Mouse (Mus musculus): ENCODE data around the gene Gpr108. TPM values are rescaled to one million over a fixed set of nuclear protein-coding genes. Genes with fewer than 3 reads are reported as not detected.

Gene Gpr108
- polyA plus RNA-seq (2011; ENCODE audit: insufficient read depth, insufficient read length, low read depth, missing spikeins), result 13.1 and 14.2 TPM in 2 replicates

DNA sequence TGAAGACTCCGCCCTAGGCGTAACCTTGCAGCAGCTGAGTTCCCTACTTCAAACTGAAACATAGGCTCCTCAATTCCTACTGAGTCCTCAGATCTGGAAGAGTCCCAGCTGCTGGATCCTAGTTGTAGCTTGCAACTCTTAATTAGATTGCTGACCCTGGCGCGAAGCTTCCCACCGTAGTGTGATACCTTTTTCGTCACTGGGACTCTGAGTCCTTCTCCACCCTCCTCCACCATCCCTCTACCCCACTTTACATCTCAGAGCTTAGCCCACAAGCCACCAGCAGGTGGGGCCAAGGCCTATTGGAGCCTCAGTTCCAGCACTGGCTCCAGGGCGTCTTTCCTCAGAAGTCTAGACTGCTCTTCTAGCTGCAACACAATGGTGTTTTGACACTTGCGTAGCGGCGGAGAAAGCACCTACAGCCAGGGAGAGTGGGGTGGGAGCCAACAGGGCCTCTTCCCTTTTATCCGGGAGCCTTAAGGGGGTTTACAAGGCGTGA is at the start of gene Gpr108:
Gene Gpr108 (minus strand): TSS at position 246 of the 499 bp plus-strand sequence.
- H3K27me3 ChIP-seq (ENCODE audit: control insufficient read depth, insufficient read depth, low read length, poor library complexity, severe bottlenecking), result no peaks in the 10 kb centered on the region
- TF ChIP-seq CTCF (IDR thresholded peaks at IDR 0.05; ENCODE audit: low read depth, low read length) (peak; percentile 86), EP300 (IDR thresholded peaks at IDR 0.05; ENCODE audit: insufficient read depth, low read depth, low read length) (no peak)
- H3K27ac ChIP-seq (ENCODE audit: insufficient read depth, low read length), result no peak within 1 kb of the TSS
- peaks cover 3% of the 10 kb centered on the region; the same call in 1 of the 2 replicates for H3K36me3 ChIP-seq (ENCODE audit: control insufficient read depth, insufficient read depth, low read length, poor library complexity, severe bottlenecking)
- no peaks in the 10 kb centered on the region for H3K4me1 ChIP-seq (ENCODE audit: control insufficient read depth, insufficient read depth, low read length)
- no peaks in the 10 kb centered on the region for H3K9me3 ChIP-seq (replicated peaks; ENCODE audit: control insufficient read depth, insufficient read depth, low read length, poor library complexity, severe bottlenecking)
- peak within 1 kb of the TSS; percentile 81 for H3K9ac ChIP-seq (ENCODE audit: low read depth, poor library complexity, severe bottlenecking)
- peak within 1 kb of the TSS; percentile 89 for H3K4me3 ChIP-seq (ENCODE audit: low read depth, low read length)

DNA sequence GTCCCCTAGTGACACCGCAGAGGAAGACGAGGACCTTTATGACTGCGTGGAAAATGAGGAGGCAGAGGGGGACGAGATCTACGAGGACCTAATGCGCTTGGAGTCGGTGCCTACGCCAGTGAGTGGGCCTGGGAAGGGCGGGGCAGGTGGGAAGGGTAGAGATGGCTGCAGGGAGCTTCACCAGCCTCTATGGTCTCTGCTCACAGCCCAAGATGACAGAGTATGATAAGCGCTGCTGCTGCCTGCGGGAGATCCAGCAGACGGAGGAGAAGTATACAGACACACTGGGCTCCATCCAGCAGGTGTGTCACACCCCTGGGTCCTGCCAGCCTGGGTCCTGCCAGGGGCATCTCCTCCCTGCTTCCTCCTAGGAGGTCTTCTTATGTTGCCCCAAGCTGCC is 48.8 kb upstream of the Gpr108 start:
- no peaks in the 10 kb centered on the region for H3K9me3 ChIP-seq (replicated peaks; ENCODE audit: control insufficient read depth, insufficient read depth, low read length, poor library complexity, severe bottlenecking)
- H3K4me3 ChIP-seq (ENCODE audit: low read depth, low read length), result no peak overlapping the region
- H3K27me3 ChIP-seq (ENCODE audit: control insufficient read depth, insufficient read depth, low read length, poor library complexity, severe bottlenecking), result no peaks in the 10 kb centered on the region
- H3K9ac ChIP-seq (ENCODE audit: low read depth, poor library complexity, severe bottlenecking), result no peak overlapping the region
- H3K4me1 ChIP-seq (ENCODE audit: control insufficient read depth, insufficient read depth, low read length), result no peaks in the 10 kb centered on the region
- H3K36me3 ChIP-seq (ENCODE audit: control insufficient read depth, insufficient read depth, low read length, poor library complexity, severe bottlenecking), result no peaks in the 10 kb centered on the region
- TF ChIP-seq CTCF (IDR thresholded peaks at IDR 0.05; ENCODE audit: low read depth, low read length) (no peak), POLR2A (IDR thresholded peaks at IDR 0.05; ENCODE audit: insufficient read depth, low read length) (no peak), EP300 (IDR thresholded peaks at IDR 0.05; ENCODE audit: insufficient read depth, low read depth, low read length) (no peak)
- no peak overlapping the region for H3K27ac ChIP-seq (ENCODE audit: insufficient read depth, low read length)

DNA sequence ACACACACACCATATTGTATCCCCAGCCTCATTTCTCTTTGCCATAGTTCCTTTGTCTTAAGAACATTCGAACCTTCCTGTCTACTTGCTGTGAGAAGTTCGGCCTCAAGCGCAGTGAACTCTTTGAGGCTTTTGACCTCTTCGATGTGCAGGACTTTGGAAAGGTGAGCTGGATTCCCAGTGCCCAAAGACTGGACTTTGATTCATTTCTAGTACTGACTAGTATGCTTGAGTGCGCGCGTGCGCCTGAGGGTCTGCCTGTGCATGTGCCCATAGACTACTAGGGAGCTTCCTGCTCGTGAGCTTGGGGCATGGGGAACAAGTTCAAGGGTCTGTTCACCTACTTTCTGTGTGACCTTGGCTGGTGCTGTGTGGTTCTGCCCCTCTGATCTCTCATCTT is 47.7 kb upstream of the Gpr108 start:
- no peaks in the 10 kb centered on the region for H3K27me3 ChIP-seq (ENCODE audit: control insufficient read depth, insufficient read depth, low read length, poor library complexity, severe bottlenecking)
- no peaks in the 10 kb centered on the region for H3K4me1 ChIP-seq (ENCODE audit: control insufficient read depth, insufficient read depth, low read length)
- no peak overlapping the region for H3K9ac ChIP-seq (ENCODE audit: low read depth, poor library complexity, severe bottlenecking)
- H3K36me3 ChIP-seq (ENCODE audit: control insufficient read depth, insufficient read depth, low read length, poor library complexity, severe bottlenecking), result no peaks in the 10 kb centered on the region
- no peak overlapping the region for H3K27ac ChIP-seq (ENCODE audit: insufficient read depth, low read length)
- H3K9me3 ChIP-seq (replicated peaks; ENCODE audit: control insufficient read depth, insufficient read depth, low read length, poor library complexity, severe bottlenecking), result no peaks in the 10 kb centered on the region
- TF ChIP-seq CTCF (IDR thresholded peaks at IDR 0.05; ENCODE audit: low read depth, low read length) (no peak), EP300 (IDR thresholded peaks at IDR 0.05; ENCODE audit: insufficient read depth, low read depth, low read length) (no peak), POLR2A (IDR thresholded peaks at IDR 0.05; ENCODE audit: insufficient read depth, low read length) (no peak)
- H3K4me3 ChIP-seq (ENCODE audit: low read depth, low read length), result no peak overlapping the region

DNA sequence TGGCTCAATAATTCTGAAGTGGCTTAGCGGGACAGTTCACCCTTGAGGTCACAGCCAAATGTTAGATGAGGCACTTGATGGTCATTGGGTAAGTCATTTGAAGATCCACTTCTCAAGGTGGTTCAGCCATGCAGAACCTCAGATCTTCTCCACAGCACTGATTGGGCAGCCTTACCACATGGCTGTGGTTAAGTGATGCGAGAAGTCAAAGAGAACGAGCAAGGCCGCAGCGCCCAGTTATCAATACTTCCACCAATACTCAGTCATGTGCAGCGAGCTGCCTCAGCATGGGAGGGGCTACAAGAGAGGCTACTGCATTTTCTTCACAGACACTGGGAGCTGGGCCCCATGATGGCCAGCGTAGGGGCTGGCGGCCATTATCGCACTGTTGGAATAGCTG is 44.7 kb upstream of the Gpr108 start:
- Histone ChIP-seq H3K4me1 (ENCODE audit: control insufficient read depth, insufficient read depth, low read length) (no peaks in the 10 kb centered on the region), H3K36me3 (ENCODE audit: control insufficient read depth, insufficient read depth, low read length, poor library complexity, severe bottlenecking) (no peaks in the 10 kb centered on the region), H3K9me3 (replicated peaks; ENCODE audit: control insufficient read depth, insufficient read depth, low read length, poor library complexity, severe bottlenecking) (no peaks in the 10 kb centered on the region), H3K4me3 (ENCODE audit: low read depth, low read length) (no peak overlapping the region), H3K27ac (ENCODE audit: insufficient read depth, low read length) (no peak overlapping the region), H3K27me3 (ENCODE audit: control insufficient read depth, insufficient read depth, low read length, poor library complexity, severe bottlenecking) (no peaks in the 10 kb centered on the region), H3K9ac (ENCODE audit: low read depth, poor library complexity, severe bottlenecking) (no peak overlapping the region)
- TF ChIP-seq CTCF (IDR thresholded peaks at IDR 0.05; ENCODE audit: low read depth, low read length), result no peak
- no peak for TF ChIP-seq POLR2A (IDR thresholded peaks at IDR 0.05; ENCODE audit: insufficient read depth, low read length)
- TF ChIP-seq EP300 (IDR thresholded peaks at IDR 0.05; ENCODE audit: insufficient read depth, low read depth, low read length), result no peak

DNA sequence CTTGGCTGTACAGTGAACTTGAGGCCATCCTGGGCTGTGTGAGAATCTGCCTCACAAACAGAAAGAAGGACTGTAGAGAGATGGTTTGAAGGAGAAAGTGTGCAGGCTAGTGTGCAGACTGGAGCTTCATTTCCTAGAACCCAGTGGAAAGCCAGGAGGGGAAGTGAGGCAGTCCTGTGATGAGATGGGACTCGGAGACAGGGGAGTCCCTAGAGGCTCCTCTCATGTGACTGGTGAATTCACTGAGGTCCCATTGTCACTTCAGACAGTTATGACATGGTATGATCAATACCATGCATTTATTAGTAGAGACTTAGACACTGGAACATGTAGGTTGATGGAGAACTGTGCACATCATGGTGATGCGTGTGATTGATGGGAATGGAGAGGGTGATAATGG is 44.1 kb upstream of the Gpr108 start:
- H3K27ac ChIP-seq (ENCODE audit: insufficient read depth, low read length), result no peak overlapping the region
- no peak overlapping the region for H3K4me3 ChIP-seq (ENCODE audit: low read depth, low read length)
- TF ChIP-seq POLR2A (IDR thresholded peaks at IDR 0.05; ENCODE audit: insufficient read depth, low read length) (no peak), EP300 (IDR thresholded peaks at IDR 0.05; ENCODE audit: insufficient read depth, low read depth, low read length) (no peak), CTCF (IDR thresholded peaks at IDR 0.05; ENCODE audit: low read depth, low read length) (no peak)
- no peaks in the 10 kb centered on the region for H3K9me3 ChIP-seq (replicated peaks; ENCODE audit: control insufficient read depth, insufficient read depth, low read length, poor library complexity, severe bottlenecking)
- no peaks in the 10 kb centered on the region for H3K36me3 ChIP-seq (ENCODE audit: control insufficient read depth, insufficient read depth, low read length, poor library complexity, severe bottlenecking)
- no peaks in the 10 kb centered on the region for H3K4me1 ChIP-seq (ENCODE audit: control insufficient read depth, insufficient read depth, low read length)
- H3K27me3 ChIP-seq (ENCODE audit: control insufficient read depth, insufficient read depth, low read length, poor library complexity, severe bottlenecking), result no peaks in the 10 kb centered on the region
- no peak overlapping the region for H3K9ac ChIP-seq (ENCODE audit: low read depth, poor library complexity, severe bottlenecking)

DNA sequence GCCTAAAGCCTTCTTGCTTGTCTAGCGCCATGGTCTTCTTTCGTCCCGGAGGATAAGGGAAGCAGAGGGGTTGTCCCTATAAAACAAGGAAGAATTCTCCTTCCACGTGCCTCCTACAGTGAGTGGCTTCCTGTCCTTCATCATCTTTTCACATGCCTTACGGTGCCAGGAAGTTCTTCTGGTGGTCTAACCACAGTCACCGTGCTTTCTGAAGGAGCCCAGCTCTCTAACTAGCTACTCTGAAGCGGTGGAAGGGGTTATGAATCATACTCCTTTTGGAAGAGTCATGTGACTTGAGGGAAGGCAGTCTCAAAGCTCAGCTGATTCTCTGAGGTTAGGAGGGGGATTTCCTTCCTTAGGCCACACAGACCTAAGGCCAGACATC is 42.4 kb upstream of the Gpr108 start:
- Histone ChIP-seq H3K4me1 (ENCODE audit: control insufficient read depth, insufficient read depth, low read length) (no peaks in the 10 kb centered on the region), H3K27ac (ENCODE audit: insufficient read depth, low read length) (no peak overlapping the region), H3K9me3 (replicated peaks; ENCODE audit: control insufficient read depth, insufficient read depth, low read length, poor library complexity, severe bottlenecking) (no peaks in the 10 kb centered on the region), H3K4me3 (ENCODE audit: low read depth, low read length) (no peak overlapping the region), H3K9ac (ENCODE audit: low read depth, poor library complexity, severe bottlenecking) (no peak overlapping the region), H3K36me3 (ENCODE audit: control insufficient read depth, insufficient read depth, low read length, poor library complexity, severe bottlenecking) (no peaks in the 10 kb centered on the region), H3K27me3 (ENCODE audit: control insufficient read depth, insufficient read depth, low read length, poor library complexity, severe bottlenecking) (no peaks in the 10 kb centered on the region)
- TF ChIP-seq EP300 (IDR thresholded peaks at IDR 0.05; ENCODE audit: insufficient read depth, low read depth, low read length) (no peak), POLR2A (IDR thresholded peaks at IDR 0.05; ENCODE audit: insufficient read depth, low read length) (no peak), CTCF (IDR thresholded peaks at IDR 0.05; ENCODE audit: low read depth, low read length) (no peak)

All from ES-Bruce4 (cell line).